Mouse (Mus musculus) adrenal gland, postnatal 0 days (tissue): ENCODE results near the gene Lilrb4a. TPM values are rescaled to one million over a fixed set of nuclear protein-coding genes. Genes with fewer than 3 reads are reported as not detected.

ENCODE experiments used
- polyA plus RNA-seq: library from polyadenylated mRNA; unstranded; fragments of >200 nt; fragmentation: Nextera tagmentation; extraction: Ambion mirVana; gene quantifications from 2 replicates; pipeline ENCODE4 v1.2.1, GENCODE M21; 2015

Lilrb4a gene
- 13.3 and 17.9 TPM in 2 replicates for polyA plus RNA-seq

DNA sequence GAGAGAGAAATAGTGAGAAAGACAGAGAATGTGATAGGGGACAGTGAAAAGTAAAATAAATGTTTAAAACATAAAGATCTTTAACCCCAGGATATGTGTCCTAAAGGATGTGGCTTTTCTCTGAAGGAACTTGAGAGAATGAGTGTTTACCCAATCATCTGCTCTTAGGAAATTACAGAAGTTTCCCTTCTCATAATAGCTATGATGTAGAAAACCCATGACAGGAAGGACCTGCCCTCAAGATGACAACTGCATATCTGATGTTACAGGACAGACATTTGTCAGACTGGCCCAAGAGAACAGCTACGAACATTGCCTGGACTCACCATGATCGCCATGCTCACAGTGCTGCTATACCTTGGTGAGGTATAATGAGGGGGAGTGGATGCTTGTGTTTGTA lies at the start of gene Lilrb4a:
TSS of gene Lilrb4a (plus strand) at position 266 of the 400 bp plus-strand sequence.

DNA sequence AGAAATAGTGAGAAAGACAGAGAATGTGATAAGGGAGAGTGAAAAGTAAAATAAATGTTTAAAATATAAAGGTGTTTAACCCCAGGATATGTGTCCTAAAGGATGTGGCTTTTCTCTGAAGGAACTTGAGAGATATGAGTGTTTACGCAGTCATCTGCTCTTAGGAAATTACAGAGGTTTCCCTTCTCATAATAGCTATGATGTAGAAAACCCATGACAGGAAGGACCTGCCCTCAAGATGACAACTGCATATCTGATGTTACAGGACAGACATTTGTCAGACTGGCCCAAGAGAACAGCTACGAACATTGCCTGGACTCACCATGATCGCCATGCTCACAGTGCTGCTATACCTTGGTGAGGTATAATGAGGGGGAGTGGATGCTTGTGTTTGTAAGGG lies 10.4 kb upstream of the Lilrb4a start, which contains the start of the genes Gm49339 and Lilr4b:
TSS of gene Gm49339 (plus strand) at position 216 of the 400 bp plus-strand sequence.
TSS of gene Lilr4b (plus strand) at position 236 of the 400 bp plus-strand sequence.

Other genes starting within 250 kb of the Lilrb4a start
- gene Gm49339, start 10.3 kb upstream of the Lilrb4a start, polyA plus RNA-seq, result 2.3 and 4.9 TPM in 2 replicates
- 4.5 and 6.3 TPM in 2 replicates for gene Lilr4b, start 10.3 kb upstream of the Lilrb4a start, polyA plus RNA-seq
- 1.1 and 2.5 TPM in 2 replicates for gene Fam162b, start 99.6 kb downstream of the Lilrb4a start, polyA plus RNA-seq
- not detected in 2 replicates for gene Gprc6a, start 140.5 kb downstream of the Lilrb4a start, polyA plus RNA-seq
- not detected in 2 replicates for gene Rfx6, start 186.8 kb downstream of the Lilrb4a start, polyA plus RNA-seq